Mouse (Mus musculus) spleen, embryonic (tissue): ENCODE data around the gene Adprhl2.

Experiments used
- CTCF ChIA-PET: fragments of 350-600 bp; sonication (Branson Sonifier 250); formaldehyde crosslinking; loops from one replicate; lab custom pipeline; 2022; lab: Charles Lee

Adprhl2 gene

GRCm38 (mm10) chr4:126275681-126276131 lies 45.8 kb downstream of the Adprhl2 start:
- CTCF ChIA-PET, result no interaction called here

GRCm38 (mm10) chr4:126275081-126275480 lies 46.4 kb downstream of the Adprhl2 start:
- CTCF ChIA-PET, result no interaction called here

- CTCF ChIA-PET, result no interaction called here
These were observed 47.8 kb downstream of the Adprhl2 start for GRCm38 (mm10) chr4:126273753-126274152.

GRCm38 (mm10) chr4:126269292-126269691 lies 52.2 kb downstream of the Adprhl2 start:
- CTCF ChIA-PET, result no interaction called here
